Mouse (Mus musculus): ENCODE data around the gene Ccdc78. TPM values are rescaled to one million over a fixed set of nuclear protein-coding genes. Genes with fewer than 3 reads are reported as not detected.
"Not testable (repeated sequence)": the region's sequence is repeated elsewhere in the genome, so short reads cannot be mapped to it uniquely, and the experiment has no call there.

The Ccdc78 gene
- total RNA-seq, 2 experiments from 2014 or later, result not detected

- ATAC-seq (replicated peaks; ENCODE audit: low FRiP score, poor library complexity, severe bottlenecking), result no peak
Observed at GRCm38 (mm10) chr17:25777948-25778347, 8.4 kb upstream of the Ccdc78 start.

GRCm38 (mm10) chr17:25781339-25781738 lies 5.0 kb upstream of the Ccdc78 start:
- no peak for ATAC-seq (replicated peaks; ENCODE audit: low FRiP score, poor library complexity, severe bottlenecking)

GRCm38 (mm10) chr17:25783086-25783485 lies 3.3 kb upstream of the Ccdc78 start:
- no peak for ATAC-seq (replicated peaks; ENCODE audit: low FRiP score, poor library complexity, severe bottlenecking)

- no peak for ATAC-seq (replicated peaks; ENCODE audit: low FRiP score, poor library complexity, severe bottlenecking)
Observed at GRCm38 (mm10) chr17:25783861-25784574, 2.4 kb upstream of the Ccdc78 start.

GRCm38 (mm10) chr17:25785281-25785745 lies 1.1 kb upstream of the Ccdc78 start, which contains the start of gene Haghl:
TSS of gene Haghl (minus strand) at chr17:25785673.
- ATAC-seq (replicated peaks; ENCODE audit: low FRiP score, poor library complexity, severe bottlenecking), result peak; percentile 86

GRCm38 (mm10) chr17:25786781-25787504 lies 563 bp downstream of the Ccdc78 start:
- ATAC-seq (replicated peaks; ENCODE audit: low FRiP score, poor library complexity, severe bottlenecking), result no peak

- ATAC-seq (replicated peaks; ENCODE audit: low FRiP score, poor library complexity, severe bottlenecking), result peak; percentile 4
Observed at GRCm38 (mm10) chr17:25791320-25791842, 5.0 kb downstream of the Ccdc78 start.

GRCm38 (mm10) chr17:25791843-25792527 lies 5.6 kb downstream of the Ccdc78 start:
- ATAC-seq (replicated peaks; ENCODE audit: low FRiP score, poor library complexity, severe bottlenecking), result peak; percentile 81

- peak; percentile 23 for ATAC-seq (replicated peaks; ENCODE audit: low FRiP score, poor library complexity, severe bottlenecking)
Observed at GRCm38 (mm10) chr17:25792615-25793014, 6.2 kb downstream of the Ccdc78 start, which contains the start of gene Fam173a. TSS of gene Fam173a (minus strand) at chr17:25792901.

GRCm38 (mm10) chr17:25794197-25794596 lies 7.8 kb downstream of the Ccdc78 start:
- no peak for ATAC-seq (replicated peaks; ENCODE audit: low FRiP score, poor library complexity, severe bottlenecking)

- ATAC-seq (replicated peaks; ENCODE audit: low FRiP score, poor library complexity, severe bottlenecking), result no peak
Observed at GRCm38 (mm10) chr17:25794998-25795397, 8.6 kb downstream of the Ccdc78 start.

GRCm38 (mm10) chr17:25795609-25796092 lies 9.3 kb downstream of the Ccdc78 start, which contains the start of gene AC134908.4:
TSS of gene AC134908.4 (minus strand) at chr17:25795659.
- ATAC-seq (replicated peaks; ENCODE audit: low FRiP score, poor library complexity, severe bottlenecking), result no peak

- no peak for ATAC-seq (replicated peaks; ENCODE audit: low FRiP score, poor library complexity, severe bottlenecking)
Observed at GRCm38 (mm10) chr17:25796211-25796771, 9.9 kb downstream of the Ccdc78 start.

- ATAC-seq (replicated peaks; ENCODE audit: low FRiP score, poor library complexity, severe bottlenecking), result peak; percentile 83
Observed at GRCm38 (mm10) chr17:25796951-25797369, 10.6 kb downstream of the Ccdc78 start, which contains the start of gene Metrn. TSS of gene Metrn (minus strand) at chr17:25797136.

GRCm38 (mm10) chr17:25801029-25801428 lies 14.6 kb downstream of the Ccdc78 start:
- ATAC-seq (replicated peaks; ENCODE audit: low FRiP score, poor library complexity, severe bottlenecking), result peak; percentile 68

- no peak for ATAC-seq (replicated peaks; ENCODE audit: low FRiP score, poor library complexity, severe bottlenecking)
Observed at GRCm38 (mm10) chr17:25802825-25803517, 16.6 kb downstream of the Ccdc78 start.

- no peak for ATAC-seq (replicated peaks; ENCODE audit: low FRiP score, poor library complexity, severe bottlenecking)
Observed at GRCm38 (mm10) chr17:25806507-25806906, 20.1 kb downstream of the Ccdc78 start.

GRCm38 (mm10) chr17:25807452-25807851 lies 21.1 kb downstream of the Ccdc78 start:
- not testable (repeated sequence) for ATAC-seq (replicated peaks; ENCODE audit: low FRiP score, poor library complexity, severe bottlenecking)

GRCm38 (mm10) chr17:25808028-25808427 lies 21.6 kb downstream of the Ccdc78 start:
- no peak for ATAC-seq (replicated peaks; ENCODE audit: low FRiP score, poor library complexity, severe bottlenecking)
